Comparison of ENCODE assay signal across 8 mouse cellular contexts in the genomic region with DNA sequence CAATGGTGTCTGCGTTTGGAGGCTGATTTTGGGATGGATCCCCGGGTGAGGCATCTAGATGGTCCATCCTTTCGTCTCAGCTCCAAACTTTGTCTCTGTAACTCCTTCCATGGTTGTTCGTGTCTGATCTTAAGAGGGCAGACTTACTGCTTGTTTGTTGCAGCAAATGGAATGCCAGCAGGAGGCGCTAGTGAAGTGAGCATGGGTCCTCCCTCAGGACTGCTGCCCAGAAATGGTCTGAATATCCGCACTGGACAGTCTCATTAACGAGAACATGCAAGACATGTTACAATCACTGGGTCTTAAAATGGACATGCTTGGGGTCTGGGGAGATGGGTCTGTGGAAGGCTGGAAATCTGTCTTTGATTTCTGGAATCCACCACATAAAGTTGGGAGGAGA. TPM values are rescaled to one million over a fixed set of nuclear protein-coding genes. Genes with fewer than 3 reads are reported as not detected.
DNase-seq lines count a peak whose midpoint lies in the region; ATAC-seq and TF ChIP-seq lines count a peak whose summit lies in the region.

No protein-coding gene starts in this region.

- peak; percentile 41 for DNase-seq in CD4-positive, CD25-positive, alpha-beta regulatory T cell, adult 2 months (ENCODE audit: low read depth, low spot score)
- DNase-seq in R1 (ENCODE audit: low read depth, low spot score), result peak; percentile 83
- peak; percentile 87 to 91 for DNase-seq in cerebellum, postnatal 36 days
- DNase-seq in heart, adult 8-10 months (ENCODE audit: low spot score), result peak; percentile 94
- peak; percentile 73 to 85 for DNase-seq in layer of hippocampus, adult 2 months (ENCODE audit: low spot score in 2 of 2)
- peak; percentile 91 for DNase-seq in lung, postnatal 25 days (ENCODE audit: low spot score)
- DNase-seq in testis, postnatal 10 days (ENCODE audit: low spot score), result peak; percentile 96

- no peak overlapping the region for H3K4me3 ChIP-seq in layer of hippocampus, adult 2 months

- TF ChIP-seq CTCF in layer of hippocampus, adult 2 months (conservative IDR thresholded peaks at IDR 0.05), result peak; percentile 91

- peak overlapping the region; percentile 58 for H3K27ac ChIP-seq in layer of hippocampus, adult 2 months

- no peak for ATAC-seq in CD4-positive, CD25-positive, alpha-beta regulatory T cell, adult 4 months

RNA-seq across cellular contexts. Expression of a gene that starts 12.2 kb away (rescaled TPM):
- polyA plus RNA-seq in CD4-positive, CD25-positive, alpha-beta regulatory T cell, adult 4 months (2017; shearing (Covaris generic)), result not detected
- total RNA-seq in heart, adult 8-10 months (2022), result 10 to 100 TPM; 55.7 to 79.2 (median 65.3) TPM
- total RNA-seq in layer of hippocampus, adult 2 months (2021), result 10 to 100 TPM; 29.9 to 33.8 TPM

RNA-seq across cellular contexts. Expression of a gene that starts 21.6 kb away (rescaled TPM):
- not detected for polyA plus RNA-seq in CD4-positive, CD25-positive, alpha-beta regulatory T cell, adult 4 months (2017; shearing (Covaris generic))
- under 1 TPM in 2 of 4 experiments, not detected in 2; 0.22 to 0.90 TPM for total RNA-seq in heart, adult 8-10 months (2022)
- total RNA-seq in layer of hippocampus, adult 2 months (2021), result 10 to 100 TPM; 16.3 to 18.7 TPM

RNA-seq across cellular contexts. Expression of a gene that starts 36.0 kb away (rescaled TPM):
- polyA plus RNA-seq in CD4-positive, CD25-positive, alpha-beta regulatory T cell, adult 4 months (2017; shearing (Covaris generic)), result 1 to 10 TPM; 1.4 to 5.1 TPM
- total RNA-seq in heart, adult 8-10 months (2022), result 1 to 10 TPM; 1.8 to 5.1 (median 3.7) TPM
- 10 to 100 TPM; 39.3 to 45.2 TPM for total RNA-seq in layer of hippocampus, adult 2 months (2021)

Comparison
In these comparisons a context has a peak if more than half of its experiments do, and no peak if none do; other contexts are left out.
1. DNase-seq: peak in every context shown above with its lines; median percentile 96 in testis, postnatal 10 days; 94 in heart, adult 8-10 months; 91 in lung, postnatal 25 days; 89 in cerebellum, postnatal 36 days; 83 in R1; 79 in layer of hippocampus, adult 2 months; 41 in CD4-positive, CD25-positive, alpha-beta regulatory T cell, adult 2 months.
2. RNA of a gene that starts 21.6 kb away (total RNA-seq): 16.3 to 18.7 TPM in layer of hippocampus, adult 2 months; 0.22 to 0.90 TPM in heart, adult 8-10 months; every median in the first group is over 4 times any median in the second.
3. RNA of a gene that starts 36.0 kb away (total RNA-seq): 39.3 to 45.2 TPM in layer of hippocampus, adult 2 months; 1.8 to 5.1 TPM in heart, adult 8-10 months; every median in the first group is over 4 times any median in the second.